Mouse (Mus musculus): Measurements from ENCODE around the gene Tmem211.

- TF ChIP-seq EP300 (IDR thresholded peaks at IDR 0.05) (no peak), CTCF (IDR thresholded peaks at IDR 0.05) (no peak)
These were observed 8.0 kb upstream of the Tmem211 start for GRCm38 (mm10) chr5:113218617-113219235.
